Mouse (Mus musculus) liver, adult (tissue): ENCODE results near the gene Nrn1l.

Experiments
- GATA4 ChIP-seq: IDR thresholded peaks from 2 replicates; pipeline ENCODE4 v1.6.1; 2014; ENCODE audit warnings: mild to moderate bottlenecking, low read length; ENCODE audit not compliant: insufficient replicate concordance

Nrn1l gene

DNA sequence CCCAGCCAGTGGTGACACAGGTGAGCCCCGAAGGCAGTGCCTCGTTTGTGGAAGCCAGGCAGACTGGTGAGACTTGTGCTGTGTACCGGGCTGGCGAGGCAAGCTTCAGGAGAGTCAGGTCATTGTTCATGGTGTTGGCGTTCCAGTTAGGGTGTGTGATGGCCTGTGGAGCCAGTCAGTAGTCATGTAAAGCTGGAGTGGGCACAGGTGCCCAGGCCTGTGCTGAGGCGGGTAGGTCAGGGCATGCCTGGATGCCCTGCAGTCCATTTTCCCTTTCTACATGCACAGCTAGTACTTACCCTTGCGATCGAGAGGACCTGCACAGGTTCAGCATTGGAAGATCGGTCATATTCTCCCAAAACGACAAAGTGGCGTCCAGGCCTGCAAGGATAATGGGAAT is 39.2 kb downstream of the Nrn1l start:
- no peak for TF ChIP-seq GATA4

- TF ChIP-seq GATA4 = no peak
Measured at GRCm38 (mm10) chr8:105933762-105934161, 40.4 kb downstream of the Nrn1l start, which contains the start of gene Ctrl. Gene Ctrl (minus strand): TSS chr8:105933862.

DNA sequence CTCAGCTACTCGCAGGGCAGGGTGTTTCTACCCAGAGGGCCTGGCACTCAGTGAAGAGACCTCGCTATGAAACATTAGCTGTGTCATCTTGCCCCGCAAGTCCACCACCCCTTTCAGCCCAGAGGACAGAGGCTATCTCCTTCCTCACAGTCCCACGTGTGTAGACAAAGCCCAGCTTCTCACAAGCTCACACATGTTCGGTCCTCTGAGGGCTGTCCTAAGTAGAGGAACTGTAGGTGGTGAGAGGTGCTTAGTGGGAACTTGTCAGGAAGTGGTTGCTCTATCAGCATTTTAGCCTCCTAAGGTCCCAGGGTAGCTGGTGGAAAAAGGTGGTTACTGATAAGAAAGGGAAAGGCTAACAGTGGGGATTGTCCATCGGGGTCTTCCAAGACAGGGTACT is 41.7 kb downstream of the Nrn1l start:
- no peak for TF ChIP-seq GATA4

GRCm38 (mm10) chr8:105935863-105936603 is 42.7 kb downstream of the Nrn1l start:
- no peak for TF ChIP-seq GATA4

- TF ChIP-seq GATA4 = peak; percentile 68; the same call in 1 of the 2 replicates
Measured at GRCm38 (mm10) chr8:105936866-105937475, 43.6 kb downstream of the Nrn1l start.

DNA sequence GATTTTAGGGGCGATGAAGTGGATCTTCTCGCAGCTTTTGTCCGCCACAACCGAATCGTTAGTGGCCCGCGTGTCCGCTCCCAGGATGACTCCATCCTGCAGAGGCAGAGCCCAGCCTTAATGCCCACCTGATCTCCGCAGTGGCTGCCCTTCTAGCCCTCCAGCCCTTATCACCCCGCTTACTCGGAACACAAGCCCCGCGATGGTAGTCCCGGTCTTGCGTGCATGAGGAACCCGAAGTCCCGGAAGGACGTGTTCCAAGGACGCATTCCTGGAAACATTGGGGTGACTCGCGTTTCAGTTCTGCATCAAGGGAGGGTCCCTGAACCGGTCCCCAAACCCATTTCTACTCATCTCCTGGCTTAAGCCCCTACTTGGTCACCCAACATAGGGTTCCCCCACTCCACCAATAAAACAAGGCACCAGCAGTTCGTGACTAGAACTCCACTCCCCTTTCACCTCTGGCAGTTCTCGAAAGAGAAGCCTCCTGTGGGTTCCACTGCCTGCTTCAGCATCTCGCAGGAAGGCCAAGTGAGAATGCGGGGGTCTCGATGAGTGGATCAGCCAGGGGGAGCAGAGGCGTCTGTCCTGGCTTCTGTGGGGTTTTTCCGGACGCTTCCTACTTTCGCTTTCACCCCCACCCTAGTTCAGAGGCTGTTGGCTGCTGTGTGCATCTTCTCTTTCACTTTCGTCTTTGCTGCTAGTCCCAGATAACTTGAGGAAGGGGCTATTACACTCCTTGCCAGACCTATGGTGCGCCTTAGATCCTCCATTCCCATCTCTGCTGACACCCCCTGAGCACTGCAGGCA is 44.3 kb downstream of the Nrn1l start:
- no peak for TF ChIP-seq GATA4

GRCm38 (mm10) chr8:105938306-105938669 is 44.9 kb downstream of the Nrn1l start, which contains the start of gene Psmb10:
Gene Psmb10 (minus strand): TSS chr8:105938444.
- TF ChIP-seq GATA4 = no peak

DNA sequence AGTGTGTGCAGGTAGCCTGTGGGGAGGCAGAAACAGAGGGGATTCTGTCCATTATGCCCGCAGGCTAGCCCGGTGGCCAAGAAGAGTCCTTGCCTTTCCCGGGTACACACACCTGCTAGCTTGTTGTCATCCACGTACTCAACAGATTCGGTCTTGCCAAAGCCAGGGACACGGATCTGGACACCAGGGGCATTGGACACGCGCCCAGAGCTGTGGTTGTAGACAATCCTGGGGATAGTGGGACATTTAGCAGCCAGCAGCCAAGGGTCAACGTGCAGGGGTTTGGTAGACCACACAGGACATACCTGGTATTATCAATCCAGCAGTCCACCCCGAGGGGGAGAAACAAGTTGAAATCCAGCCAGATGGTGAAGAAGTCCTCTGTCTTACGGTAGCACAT is 48.7 kb downstream of the Nrn1l start:
- TF ChIP-seq GATA4 = no peak

DNA sequence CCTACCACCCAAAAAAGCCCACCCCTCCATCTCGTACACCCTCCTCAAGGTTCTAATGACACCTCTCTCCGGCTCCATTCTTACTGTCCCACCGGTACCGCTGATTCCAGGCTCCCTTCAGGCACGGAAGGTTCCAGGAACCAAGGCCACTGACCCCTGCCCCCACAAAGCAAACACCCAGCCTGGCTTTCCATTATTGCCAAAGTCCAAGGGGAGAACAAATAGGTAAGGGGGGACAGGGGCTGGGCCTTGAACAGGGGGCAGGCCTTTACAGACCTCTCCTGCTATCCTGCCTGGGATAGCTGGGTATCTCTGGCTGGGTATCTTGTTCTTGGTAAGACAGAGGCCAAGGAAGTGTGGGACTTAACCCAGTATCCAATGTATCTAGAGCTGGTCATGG is 49.2 kb downstream of the Nrn1l start:
- TF ChIP-seq GATA4 = no peak

DNA sequence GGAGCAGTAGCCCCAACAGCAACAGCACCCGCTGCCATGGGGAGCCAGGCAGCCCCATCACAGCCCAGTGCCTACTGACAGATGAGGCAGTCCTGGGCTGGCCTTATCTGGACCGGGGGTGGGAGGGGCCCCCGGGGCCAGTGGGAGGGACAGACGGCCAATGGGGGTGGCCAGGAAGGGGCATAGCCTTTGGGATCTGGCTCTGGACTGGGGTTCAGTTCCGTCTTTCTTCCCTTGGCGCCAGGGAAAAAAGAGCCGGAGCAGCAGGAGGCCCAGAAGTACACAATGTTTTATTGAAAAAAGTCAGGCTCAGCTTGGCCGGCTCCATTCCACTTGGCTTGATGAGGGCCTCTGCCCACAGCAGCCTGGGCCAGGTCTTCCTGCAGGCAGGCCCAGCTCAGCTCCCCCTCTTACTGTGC is 50.0 kb downstream of the Nrn1l start, which contains the start of gene Lcat:
Gene Lcat (minus strand): TSS at position 62 of the 419 bp plus-strand sequence.
- peak; percentile 78; the same call in 1 of the 2 replicates for TF ChIP-seq GATA4
